ENCODE assay signal across 12 mouse cellular contexts in genomic region chr8:105338992-105339391, GRCm38 (mm10). TPM values are rescaled to one million over a fixed set of nuclear protein-coding genes. Genes with fewer than 3 reads are reported as not detected.
DNase-seq lines count a peak whose midpoint lies in the region; ATAC-seq and TF ChIP-seq lines count a peak whose summit lies in the region.
"Had no signal": no experiment of that assay in that cellular context is flagged by ENCODE, and none has a peak within 500 bp of the region (broad histone marks: within the 10 kb centered on the region; RNA-seq: fewer than 3 reads in every experiment).

No protein-coding gene starts in this region.

- H3K4me1 ChIP-seq in embryonic facial prominence, embryonic 11.5 days (ENCODE audit: control insufficient read depth, insufficient read depth, low read length) = no peaks in the 10 kb centered on the region
- peaks cover 18% of the 10 kb centered on the region for H3K4me1 ChIP-seq in embryonic facial prominence, embryonic 10.5 days
- H3K4me1 ChIP-seq in intestine, postnatal 0 days (replicated peaks; ENCODE audit: control insufficient read depth, insufficient read depth, low read length) = peaks cover 5% of the 10 kb centered on the region
- peaks cover 20% of the 10 kb centered on the region for H3K4me1 ChIP-seq in intestine, embryonic 15.5 days (replicated peaks)
- H3K4me1 ChIP-seq in stomach, embryonic 14.5 days (ENCODE audit: control insufficient read depth, insufficient read depth, low read length) = peaks cover 14% of the 10 kb centered on the region; the same call in 1 of the 2 replicates

- H3K9ac ChIP-seq in embryonic facial prominence, embryonic 11.5 days (replicated peaks; ENCODE audit: low read length) = 0 out of 2 replicates have a peak overlapping the region, but pooled peaks have one; percentile 18
- H3K9ac ChIP-seq in intestine, postnatal 0 days (ENCODE audit: low read depth, low read length) = no peak overlapping the region
- H3K9ac ChIP-seq in intestine, embryonic 15.5 days = no peak overlapping the region
- H3K9ac ChIP-seq in stomach, embryonic 14.5 days (replicated peaks; ENCODE audit: low read depth, low read length) = no peak overlapping the region

- H3K27ac ChIP-seq in embryonic facial prominence, embryonic 11.5 days (replicated peaks; ENCODE audit: low read depth, low read length) = 0 out of 2 replicates have a peak overlapping the region, but pooled peaks have one; percentile 8
- H3K27ac ChIP-seq in embryonic facial prominence, embryonic 10.5 days (replicated peaks) = no peak overlapping the region; the same call in 1 of the 2 replicates
- no peak overlapping the region for H3K27ac ChIP-seq in intestine, postnatal 0 days (ENCODE audit: low read depth, low read length)
- H3K27ac ChIP-seq in intestine, embryonic 15.5 days = no peak overlapping the region
- peak overlapping the region; percentile 21; the same call in 1 of the 2 replicates for H3K27ac ChIP-seq in stomach, embryonic 14.5 days (ENCODE audit: low read length)

- H3K9me3 ChIP-seq in embryonic facial prominence, embryonic 11.5 days (replicated peaks; ENCODE audit: control insufficient read depth, low read length) = no peaks in the 10 kb centered on the region
- no peaks in the 10 kb centered on the region for H3K9me3 ChIP-seq in embryonic facial prominence, embryonic 10.5 days
- H3K9me3 ChIP-seq in intestine, postnatal 0 days (ENCODE audit: control insufficient read depth) = no peaks in the 10 kb centered on the region
- H3K9me3 ChIP-seq in intestine, embryonic 15.5 days = no peaks in the 10 kb centered on the region
- no peaks in the 10 kb centered on the region for H3K9me3 ChIP-seq in stomach, embryonic 14.5 days (ENCODE audit: control insufficient read depth, low read depth, low read length)

- ATAC-seq in embryonic facial prominence, embryonic 11.5 days (replicated peaks; ENCODE audit: insufficient number of reproducible peaks, low FRiP score, low TSS enrichment, low read depth) = no peak
- no peak for ATAC-seq in intestine, postnatal 0 days
- ATAC-seq in intestine, embryonic 15.5 days = no peak
- ATAC-seq in hematopoietic stem cell, adult 5-6 weeks (replicated peaks in 1 of 2; ENCODE audit: insufficient read depth in 1 of 2, low FRiP score in 2 of 2, low TSS enrichment in 1 of 2, low read depth in 1 of 2, poor library complexity in 2 of 2, severe bottlenecking in 2 of 2) = peak; percentile 52 to 54; a peak in 3 of 4 replicates
- no peak for ATAC-seq in stomach, embryonic 14.5 days (ENCODE audit: insufficient number of reproducible peaks, insufficient read depth, low FRiP score, low read depth)
- ATAC-seq: forebrain, embryonic 16.5 days had no signal

- intact Hi-C loops in left cerebral cortex, postnatal 14 days (cut with DNase I) = no loop called here

- H3K36me3 ChIP-seq in embryonic facial prominence, embryonic 11.5 days (replicated peaks; ENCODE audit: control insufficient read depth, insufficient read depth, low read depth, low read length) = peaks cover 3% of the 10 kb centered on the region; the same call in 1 of the 2 replicates
- H3K36me3 ChIP-seq in embryonic facial prominence, embryonic 10.5 days (replicated peaks) = peaks cover 55% of the 10 kb centered on the region
- peaks cover 43% of the 10 kb centered on the region for H3K36me3 ChIP-seq in intestine, postnatal 0 days (ENCODE audit: control insufficient read depth, insufficient read depth)
- H3K36me3 ChIP-seq in intestine, embryonic 15.5 days = peaks cover 23% of the 10 kb centered on the region
- peaks cover 39% of the 10 kb centered on the region for H3K36me3 ChIP-seq in stomach, embryonic 14.5 days (ENCODE audit: control insufficient read depth, insufficient read depth, low read length)

- no peak for TF ChIP-seq CTCF in intestine, postnatal 0 days (IDR thresholded peaks at IDR 0.05; ENCODE audit: low read depth)

- 42% methylated on average over 4 of the region's 4 CpGs for WGBS in embryonic facial prominence, embryonic 11.5 days
- 54% methylated on average over 4 of the region's 4 CpGs for WGBS in embryonic facial prominence, embryonic 10.5 days
- WGBS in intestine, postnatal 0 days = 35% methylated on average over 4 of the region's 4 CpGs
- WGBS in intestine, embryonic 15.5 days = 36% methylated on average over 4 of the region's 4 CpGs
- 35% methylated on average over 4 of the region's 4 CpGs for WGBS in stomach, embryonic 14.5 days

- DNase-seq in embryonic facial prominence, embryonic 11.5 days (ENCODE audit: low spot score) = no peak
- DNase-seq in embryonic facial prominence, embryonic 10.5 days (ENCODE audit: low spot score) = no peak
- DNase-seq in layer of hippocampus, postnatal 14 days (ENCODE audit: low spot score in 2 of 2) = no peak
- no peak for DNase-seq in left cerebral cortex, postnatal 14 days (ENCODE audit: low spot score in 2 of 2)
- DNase-seq: cerebellum, adult 18-20 months; gastrocnemius, postnatal 25 days had no signal

- no peak overlapping the region for H3K4me2 ChIP-seq in embryonic facial prominence, embryonic 11.5 days (ENCODE audit: low read depth, low read length)
- H3K4me2 ChIP-seq in intestine, postnatal 0 days (replicated peaks; ENCODE audit: low read depth) = peak overlapping the region; percentile 10; the same call in 1 of the 2 replicates
- no peak overlapping the region for H3K4me2 ChIP-seq in intestine, embryonic 15.5 days (replicated peaks)
- H3K4me2 ChIP-seq in stomach, embryonic 14.5 days (replicated peaks; ENCODE audit: low read depth, low read length) = no peak overlapping the region

- H3K27me3 ChIP-seq in embryonic facial prominence, embryonic 11.5 days (ENCODE audit: control insufficient read depth, insufficient read depth, low read length) = no peaks in the 10 kb centered on the region
- 0 out of 2 replicates have a peak, but pooled peaks cover 3% of the 10 kb centered on the region for H3K27me3 ChIP-seq in embryonic facial prominence, embryonic 10.5 days (replicated peaks; ENCODE audit: low read depth, poor library complexity, severe bottlenecking)
- no peaks in the 10 kb centered on the region for H3K27me3 ChIP-seq in intestine, postnatal 0 days (replicated peaks; ENCODE audit: control insufficient read depth, insufficient read depth, low read length)
- H3K27me3 ChIP-seq in intestine, embryonic 15.5 days (replicated peaks) = no peaks in the 10 kb centered on the region
- no peaks in the 10 kb centered on the region for H3K27me3 ChIP-seq in stomach, embryonic 14.5 days (ENCODE audit: control insufficient read depth, insufficient read depth, low read length)

- H3K4me3 ChIP-seq in embryonic facial prominence, embryonic 11.5 days (ENCODE audit: low read depth, low read length) = no peak overlapping the region
- H3K4me3 ChIP-seq in embryonic facial prominence, embryonic 10.5 days = no peak overlapping the region
- H3K4me3 ChIP-seq in intestine, postnatal 0 days (ENCODE audit: low read depth, low read length) = no peak overlapping the region
- no peak overlapping the region for H3K4me3 ChIP-seq in intestine, embryonic 15.5 days (replicated peaks)
- no peak overlapping the region for H3K4me3 ChIP-seq in stomach, embryonic 14.5 days (ENCODE audit: low read depth, low read length)
- H3K4me3 ChIP-seq: myocyte had no signal

RNA-seq across cellular contexts. Expression of gene Fhod1, which starts 8.8 kb away (rescaled TPM):
- 1.8 and 2.6 TPM in 2 replicates for polyA plus RNA-seq in embryonic facial prominence, embryonic 11.5 days (2014; fragmentation: Nextera tagmentation; extraction: Ambion mirVana)
- polyA plus RNA-seq in embryonic facial prominence, embryonic 10.5 days (2016; fragmentation: Nextera tagmentation; extraction: Ambion mirVana) = 2.9 and 3.3 TPM in 2 replicates
- polyA plus RNA-seq in intestine, postnatal 0 days (2015; fragmentation: Nextera tagmentation; extraction: Ambion mirVana) = 1.3 and 1.6 TPM in 2 replicates
- polyA plus RNA-seq in intestine, embryonic 15.5 days (2015; fragmentation: Nextera tagmentation; extraction: Ambion mirVana) = 1.3 and 1.9 TPM in 2 replicates
- total RNA-seq in hematopoietic stem cell, adult 5-6 weeks (2017) = 5.1 and 6.4 TPM in 2 replicates
- polyA plus RNA-seq in stomach, embryonic 14.5 days (2014; fragmentation: Nextera tagmentation; extraction: Ambion mirVana) = 3.5 and 6.3 TPM in 2 replicates
- total RNA-seq in layer of hippocampus, postnatal 14 days (2021) = 1 to 10 TPM; 2.6 to 3.4 TPM
- 1 to 10 TPM; 2.8 to 2.9 TPM for total RNA-seq in left cerebral cortex, postnatal 14 days (2021)

RNA-seq across cellular contexts. Expression of gene Slc9a5, which starts 9.7 kb away (rescaled TPM):
- polyA plus RNA-seq in embryonic facial prominence, embryonic 11.5 days (2014; fragmentation: Nextera tagmentation; extraction: Ambion mirVana) = 3.8 and 4.0 TPM in 2 replicates
- 5.5 and 5.7 TPM in 2 replicates for polyA plus RNA-seq in embryonic facial prominence, embryonic 10.5 days (2016; fragmentation: Nextera tagmentation; extraction: Ambion mirVana)
- polyA plus RNA-seq in intestine, postnatal 0 days (2015; fragmentation: Nextera tagmentation; extraction: Ambion mirVana) = 0.31 and 0.40 TPM in 2 replicates
- 1.4 and 1.7 TPM in 2 replicates for polyA plus RNA-seq in intestine, embryonic 15.5 days (2015; fragmentation: Nextera tagmentation; extraction: Ambion mirVana)
- 0.35 and 1.4 TPM in 2 replicates for total RNA-seq in hematopoietic stem cell, adult 5-6 weeks (2017)
- 3.2 and 3.7 TPM in 2 replicates for polyA plus RNA-seq in stomach, embryonic 14.5 days (2014; fragmentation: Nextera tagmentation; extraction: Ambion mirVana)
- total RNA-seq in layer of hippocampus, postnatal 14 days (2021) = 10 to 100 TPM; 10.7 to 11.9 TPM
- 10 to 100 TPM; 25.0 to 35.1 TPM for total RNA-seq in left cerebral cortex, postnatal 14 days (2021)

RNA-seq across cellular contexts. Expression of gene Tmem208, which starts 12.8 kb away (rescaled TPM):
- 91.7 and 99.6 TPM in 2 replicates for polyA plus RNA-seq in embryonic facial prominence, embryonic 11.5 days (2014; fragmentation: Nextera tagmentation; extraction: Ambion mirVana)
- polyA plus RNA-seq in embryonic facial prominence, embryonic 10.5 days (2016; fragmentation: Nextera tagmentation; extraction: Ambion mirVana) = 93.0 and 99.4 TPM in 2 replicates
- 167 and 184 TPM in 2 replicates for polyA plus RNA-seq in intestine, postnatal 0 days (2015; fragmentation: Nextera tagmentation; extraction: Ambion mirVana)
- 128 and 151 TPM in 2 replicates for polyA plus RNA-seq in intestine, embryonic 15.5 days (2015; fragmentation: Nextera tagmentation; extraction: Ambion mirVana)
- total RNA-seq in hematopoietic stem cell, adult 5-6 weeks (2017) = 28.1 and 63.6 TPM in 2 replicates
- polyA plus RNA-seq in stomach, embryonic 14.5 days (2014; fragmentation: Nextera tagmentation; extraction: Ambion mirVana) = 122 and 128 TPM in 2 replicates
- 10 to 100 TPM; 41.3 to 45.8 TPM for total RNA-seq in layer of hippocampus, postnatal 14 days (2021)
- 10 to 100 TPM; 42.2 to 43.1 TPM for total RNA-seq in left cerebral cortex, postnatal 14 days (2021)

RNA-seq across cellular contexts. Expression of gene Lrrc29, which starts 12.9 kb away (rescaled TPM):
- 0.83 and 0.98 TPM in 2 replicates for polyA plus RNA-seq in embryonic facial prominence, embryonic 11.5 days (2014; fragmentation: Nextera tagmentation; extraction: Ambion mirVana)
- polyA plus RNA-seq in embryonic facial prominence, embryonic 10.5 days (2016; fragmentation: Nextera tagmentation; extraction: Ambion mirVana) = 1.3 TPM in 2 replicates
- 3.8 and 3.9 TPM in 2 replicates for polyA plus RNA-seq in intestine, postnatal 0 days (2015; fragmentation: Nextera tagmentation; extraction: Ambion mirVana)
- 1.3 and 2.3 TPM in 2 replicates for polyA plus RNA-seq in intestine, embryonic 15.5 days (2015; fragmentation: Nextera tagmentation; extraction: Ambion mirVana)
- total RNA-seq in hematopoietic stem cell, adult 5-6 weeks (2017) = 0.65 and 2.6 TPM in 2 replicates
- 2.6 and 3.6 TPM in 2 replicates for polyA plus RNA-seq in stomach, embryonic 14.5 days (2014; fragmentation: Nextera tagmentation; extraction: Ambion mirVana)
- total RNA-seq in layer of hippocampus, postnatal 14 days (2021) = 1 to 10 TPM; 5.0 to 8.3 TPM
- total RNA-seq in left cerebral cortex, postnatal 14 days (2021) = 1 to 10 TPM; 5.1 to 6.9 TPM

RNA-seq across cellular contexts. Expression of gene Elmo3, which starts 33.6 kb away (rescaled TPM):
- 2.8 and 3.3 TPM in 2 replicates for polyA plus RNA-seq in embryonic facial prominence, embryonic 11.5 days (2014; fragmentation: Nextera tagmentation; extraction: Ambion mirVana)
- polyA plus RNA-seq in embryonic facial prominence, embryonic 10.5 days (2016; fragmentation: Nextera tagmentation; extraction: Ambion mirVana) = 2.7 and 3.5 TPM in 2 replicates
- polyA plus RNA-seq in intestine, postnatal 0 days (2015; fragmentation: Nextera tagmentation; extraction: Ambion mirVana) = 34.2 TPM in 2 replicates
- polyA plus RNA-seq in intestine, embryonic 15.5 days (2015; fragmentation: Nextera tagmentation; extraction: Ambion mirVana) = 18.3 and 21.2 TPM in 2 replicates
- 3.5 and 4.6 TPM in 2 replicates for total RNA-seq in hematopoietic stem cell, adult 5-6 weeks (2017)
- polyA plus RNA-seq in stomach, embryonic 14.5 days (2014; fragmentation: Nextera tagmentation; extraction: Ambion mirVana) = 14.3 and 15.2 TPM in 2 replicates
- 1 to 10 TPM; 1.2 to 1.4 TPM for total RNA-seq in layer of hippocampus, postnatal 14 days (2021)
- total RNA-seq in left cerebral cortex, postnatal 14 days (2021) = under 1 TPM; 0.31 to 0.91 TPM

Comparison
In these comparisons a context has a peak if more than half of its experiments do, and no peak if none do; other contexts are left out.
1. H3K27ac ChIP-seq: peak in embryonic facial prominence, embryonic 11.5 days (single experiment) and stomach, embryonic 14.5 days (single experiment); none in embryonic facial prominence, embryonic 10.5 days (single experiment), intestine, postnatal 0 days (single experiment) and intestine, embryonic 15.5 days (single experiment).
2. ATAC-seq: peak in hematopoietic stem cell, adult 5-6 weeks (2 of 2); none in embryonic facial prominence, embryonic 11.5 days (single experiment), intestine, postnatal 0 days (single experiment), intestine, embryonic 15.5 days (single experiment) and stomach, embryonic 14.5 days (single experiment).